Mouse (Mus musculus) hindbrain, postnatal 0 days (tissue): ENCODE data around the gene H2-Ab1. TPM values are rescaled to one million over a fixed set of nuclear protein-coding genes. Genes with fewer than 3 reads are reported as not detected.

Source experiments
- ATAC-seq: fragments of 200-750 bp; cut with Nextera tagmentation; 2 replicates; pipeline ENCODE4 v1.8.0; 2017; ENCODE audit warnings: mild to moderate bottlenecking, moderate TSS enrichment, moderate library complexity
- DNase-seq: peaks from one replicate; pipeline ENCODE4 v3.0.0-alpha.2; 2015; ENCODE audit warnings: low spot score
- H3K27ac ChIP-seq: fragments of 300-500 bp; sonication (generic); 2 replicates; pipeline ENCODE4 v1.5.1; 2014; ENCODE audit warnings: mild to moderate bottlenecking
- H3K27me3 ChIP-seq: fragments of 300-500 bp; sonication (generic); 2 replicates; pipeline ENCODE4 v1.6.1; 2014; ENCODE audit warnings: low read length, mixed read lengths; ENCODE audit not compliant: insufficient read depth
- H3K36me3 ChIP-seq: fragments of 300-500 bp; sonication (generic); 2 replicates; pipeline ENCODE4 v1.6.1; 2014; ENCODE audit warnings: low read length, mixed read lengths; ENCODE audit not compliant: insufficient read depth
- H3K4me1 ChIP-seq: fragments of 300-500 bp; sonication (generic); 2 replicates; pipeline ENCODE4 v1.6.1; 2014; ENCODE audit warnings: antibody characterized with exemption, low read length, mixed read lengths; ENCODE audit not compliant: insufficient read depth
- H3K4me2 ChIP-seq: fragments of 300-500 bp; sonication (generic); 2 replicates; pipeline ENCODE4 v1.6.1; 2014; ENCODE audit warnings: low read depth, mild to moderate bottlenecking, low read length, moderate library complexity, mixed read lengths
- H3K4me3 ChIP-seq: fragments of 300-500 bp; sonication (generic); 2 replicates; pipeline ENCODE4 v1.5.1; 2014; ENCODE audit warnings: low read length
- H3K9ac ChIP-seq: fragments of 300-500 bp; sonication (generic); replicated peaks from 2 replicates; pipeline ENCODE4 v1.6.1; 2014; ENCODE audit warnings: mild to moderate bottlenecking, low read length, moderate library complexity, mixed read lengths
- H3K9me3 ChIP-seq: fragments of 300-500 bp; sonication (generic); 2 replicates; pipeline ENCODE4 v1.6.1; 2016; ENCODE audit warnings: low read length, mixed read lengths
- CTCF ChIP-seq: IDR thresholded peaks from 2 replicates; pipeline ENCODE4 v1.5.1; 2016; ENCODE audit warnings: antibody characterized with exemption, control low read depth, low read depth
- WGBS: fragments of 180-500 bp; shearing (Covaris S2); extraction: QIAGEN DNeasy Blood & Tissue Kit; methylation state at CpG from one replicate; pipeline ENCODE4 v1.1.7; 2014; 5-methylcytosine and 5-hydroxymethylcytosine counted together
- polyA plus RNA-seq: library from polyadenylated mRNA; unstranded; fragments of >200 nt; fragmentation: Nextera tagmentation; extraction: Ambion mirVana; gene quantifications from 2 replicates; pipeline ENCODE4 v1.2.1, GENCODE M21; 2015
- total RNA-seq: library from RNA; depleted of rRNA; stranded (reverse); fragments of >200 nt; gene quantifications from 2 replicates; pipeline ENCODE4 v1.2.3, GENCODE M21; 2014

Gene H2-Ab1
- total and polyA plus RNA-seq, 2 experiments from 2014 or later: 1.1 to 2.9 TPM

GRCm38 (mm10) chr17:34237741-34238140 is 19.7 kb upstream of the H2-Ab1 start:
- WGBS: 81% methylated on average over 3 of the region's 3 CpGs
- Histone ChIP-seq H3K4me3 (no peak overlapping the region), H3K9me3 (peaks cover 4% of the 10 kb centered on the region; the same call in 1 of the 2 replicates), H3K27ac (no peak overlapping the region), H3K27me3 (no peaks in the 10 kb centered on the region), H3K4me2 (no peak overlapping the region), H3K4me1 (no peaks in the 10 kb centered on the region), H3K9ac (no peak overlapping the region), H3K36me3 (no peaks in the 10 kb centered on the region)
- ATAC-seq (no peak), DNase-seq (no peak)
- TF ChIP-seq CTCF: no peak

GRCm38 (mm10) chr17:34238706-34239105 is 18.8 kb upstream of the H2-Ab1 start, which contains the start of gene H2-Ob:
Gene H2-Ob, plus strand, starts transcription at chr17:34238903.
- no peak for TF ChIP-seq CTCF
- no peak within 1 kb of the TSS for H3K27ac ChIP-seq
- H3K9ac ChIP-seq: no peak within 1 kb of the TSS
- ATAC-seq (peak; percentile 73; the same call in 1 of the 2 replicates), DNase-seq (peak; percentile 88)
- H3K4me2 ChIP-seq: no peak within 1 kb of the TSS
- no peaks in the 10 kb centered on the region for H3K27me3 ChIP-seq
- no peaks in the 10 kb centered on the region for H3K4me1 ChIP-seq
- no peaks in the 10 kb centered on the region for H3K36me3 ChIP-seq
- H3K9me3 ChIP-seq: peaks cover 4% of the 10 kb centered on the region; the same call in 1 of the 2 replicates
- H3K4me3 ChIP-seq: no peak within 1 kb of the TSS
- 54% methylated on average over 3 of the region's 3 CpGs for WGBS

- no peak for ATAC-seq
- no peak for TF ChIP-seq CTCF
These were observed 17.9 kb upstream of the H2-Ab1 start for GRCm38 (mm10) chr17:34239601-34240041.

GRCm38 (mm10) chr17:34240366-34240765 is 17.1 kb upstream of the H2-Ab1 start:
- Histone ChIP-seq H3K27ac (no peak overlapping the region), H3K27me3 (no peaks in the 10 kb centered on the region), H3K4me3 (no peak overlapping the region), H3K4me2 (no peak overlapping the region), H3K9ac (no peak overlapping the region), H3K9me3 (peaks cover 4% of the 10 kb centered on the region; the same call in 1 of the 2 replicates), H3K4me1 (no peaks in the 10 kb centered on the region), H3K36me3 (no peaks in the 10 kb centered on the region)
- TF ChIP-seq CTCF: no peak
- 72% methylated on average over 3 of the region's 3 CpGs for WGBS
- ATAC-seq: no peak
- DNase-seq: no peak

More at GRCm38 (mm10) chr17:34239601-34240041, 17.9 kb upstream of the H2-Ab1 start:
- Histone ChIP-seq H3K4me1 (no peaks in the 10 kb centered on the region), H3K27ac (no peak overlapping the region), H3K9ac (no peak overlapping the region), H3K4me2 (no peak overlapping the region), H3K27me3 (no peaks in the 10 kb centered on the region), H3K9me3 (peaks cover 4% of the 10 kb centered on the region; the same call in 1 of the 2 replicates), H3K4me3 (no peak overlapping the region), H3K36me3 (no peaks in the 10 kb centered on the region)
- 73% methylated on average over 10 of the region's 10 CpGs for WGBS
- no peak for DNase-seq

- Histone ChIP-seq H3K9me3 (peaks cover 4% of the 10 kb centered on the region; the same call in 1 of the 2 replicates), H3K27me3 (no peaks in the 10 kb centered on the region), H3K4me3 (no peak overlapping the region), H3K4me1 (no peaks in the 10 kb centered on the region), H3K9ac (no peak overlapping the region), H3K27ac (no peak overlapping the region), H3K36me3 (no peaks in the 10 kb centered on the region), H3K4me2 (no peak overlapping the region)
- TF ChIP-seq CTCF: no peak
- ATAC-seq (no peak), DNase-seq (no peak)
- WGBS: 78% methylated on average over 6 of the region's 6 CpGs
These were observed 16.6 kb upstream of the H2-Ab1 start for GRCm38 (mm10) chr17:34240916-34241315.

- Histone ChIP-seq H3K36me3 (no peaks in the 10 kb centered on the region), H3K4me2 (no peak overlapping the region)
These were observed 12.8 kb upstream of the H2-Ab1 start for GRCm38 (mm10) chr17:34244656-34245055.

GRCm38 (mm10) chr17:34247047-34247446 is 10.4 kb upstream of the H2-Ab1 start:
- H3K9me3 ChIP-seq: no peaks in the 10 kb centered on the region
- no peaks in the 10 kb centered on the region for H3K36me3 ChIP-seq
- DNase-seq (peak; percentile 42), ATAC-seq (no peak)
- H3K9ac ChIP-seq: no peak overlapping the region
- no peaks in the 10 kb centered on the region for H3K4me1 ChIP-seq
- no peaks in the 10 kb centered on the region for H3K27me3 ChIP-seq
- H3K4me3 ChIP-seq: no peak overlapping the region
- WGBS: 86% methylated on average over 3 of the region's 3 CpGs
- no peak overlapping the region for H3K27ac ChIP-seq
- no peak overlapping the region for H3K4me2 ChIP-seq
- TF ChIP-seq CTCF: peak; percentile 62

More at GRCm38 (mm10) chr17:34244656-34245055, 12.8 kb upstream of the H2-Ab1 start:
- 74% methylated on average over 4 of the region's 4 CpGs for WGBS
- no peaks in the 10 kb centered on the region for H3K4me1 ChIP-seq
- no peak overlapping the region for H3K9ac ChIP-seq
- H3K27ac ChIP-seq: no peak overlapping the region
- H3K27me3 ChIP-seq: no peaks in the 10 kb centered on the region
- DNase-seq: no peak
- TF ChIP-seq CTCF: no peak
- no peak for ATAC-seq
- H3K4me3 ChIP-seq: no peak overlapping the region
- H3K9me3 ChIP-seq: peaks cover 4% of the 10 kb centered on the region; the same call in 1 of the 2 replicates
